Mouse (Mus musculus) midbrain, embryonic 14.5 days (tissue): Measurements from ENCODE around the gene Prss32. TPM values are rescaled to one million over a fixed set of nuclear protein-coding genes. Genes with fewer than 3 reads are reported as not detected.
A peak's percentile ranks its signal among the peaks of the same experiment; 100 is the strongest.

Source experiments
- ATAC-seq: fragments of 200-750 bp; cut with Nextera tagmentation; 2 replicates; pipeline ENCODE4 v1.8.0; 2017; ENCODE audit warnings: moderate number of reproducible peaks, moderate library complexity; ENCODE audit not compliant: low FRiP score, low TSS enrichment
- DNase-seq: peaks from one replicate; pipeline ENCODE4 v3.0.0-alpha.2; 2015
- H3K27ac ChIP-seq: fragments of 300-500 bp; sonication (generic); replicated peaks from 2 replicates; pipeline ENCODE4 v1.5.1; 2014; ENCODE audit warnings: mild to moderate bottlenecking, low read depth, low read length, moderate library complexity
- H3K27me3 ChIP-seq: fragments of 300-500 bp; sonication (generic); 2 replicates; pipeline ENCODE4 v1.6.1; 2014; ENCODE audit warnings: low read length, control low read depth, mixed read lengths; ENCODE audit not compliant: control insufficient read depth, insufficient read depth
- H3K36me3 ChIP-seq: fragments of 300-500 bp; sonication (generic); 2 replicates; pipeline ENCODE4 v1.6.1; 2014; ENCODE audit warnings: low read length, control low read depth; ENCODE audit not compliant: control insufficient read depth, insufficient read depth
- H3K4me1 ChIP-seq: fragments of 300-500 bp; sonication (generic); 2 replicates; pipeline ENCODE4 v1.6.1; 2014; ENCODE audit warnings: mild to moderate bottlenecking, antibody characterized with exemption, low read length, control low read depth; ENCODE audit not compliant: control insufficient read depth, insufficient read depth
- H3K4me2 ChIP-seq: fragments of 300-500 bp; sonication (generic); 2 replicates; pipeline ENCODE4 v1.6.1; 2014; ENCODE audit warnings: mild to moderate bottlenecking, low read length, moderate library complexity
- H3K4me3 ChIP-seq: fragments of 300-500 bp; sonication (generic); replicated peaks from 2 replicates; pipeline ENCODE4 v1.5.1; 2014; ENCODE audit warnings: low read depth, low read length
- H3K9ac ChIP-seq: fragments of 300-500 bp; sonication (generic); replicated peaks from 2 replicates; pipeline ENCODE4 v1.6.1; 2014; ENCODE audit warnings: mild to moderate bottlenecking, low read length, moderate library complexity
- H3K9me3 ChIP-seq: fragments of 300-500 bp; sonication (generic); 2 replicates; pipeline ENCODE4 v1.6.1; 2016; ENCODE audit warnings: low read length, control low read depth, mixed read lengths; ENCODE audit not compliant: control insufficient read depth
- WGBS: fragments of 180-500 bp; shearing (Covaris S2); extraction: QIAGEN DNeasy Blood & Tissue Kit; methylation state at CpG from one replicate; pipeline ENCODE4 v1.1.7; 2014; 5-methylcytosine and 5-hydroxymethylcytosine counted together
- polyA plus RNA-seq: library from polyadenylated mRNA; unstranded; fragments of >200 nt; fragmentation: Nextera tagmentation; extraction: Ambion mirVana; gene quantifications from 2 replicates; pipeline ENCODE4 v1.2.1, GENCODE M21; 2014

Prss32 gene
- not detected in 2 replicates for polyA plus RNA-seq

GRCm38 (mm10) chr17:23843812-23844273 is at the start of gene Prss32, which contains the start of gene Prss41:
TSS of gene Prss32 (plus strand) at chr17:23843855.
TSS of gene Prss41 (minus strand) at chr17:23844172.
- Histone ChIP-seq H3K36me3 (no peaks in the 10 kb centered on the region), H3K27ac (no peak within 1 kb of the TSS), H3K4me3 (no peak within 1 kb of the TSS), H3K27me3 (no peaks in the 10 kb centered on the region), H3K4me2 (peak within 1 kb of the TSS; percentile 33), H3K9me3 (no peaks in the 10 kb centered on the region), H3K9ac (no peak within 1 kb of the TSS), H3K4me1 (0 out of 2 replicates have a peak, but pooled peaks cover 3% of the 10 kb centered on the region)
- DNase-seq (peak; percentile 49), ATAC-seq (no peak)
- 13% methylated on average over 19 of the region's 19 CpGs for WGBS

GRCm38 (mm10) chr17:23795323-23795722 is 48.3 kb upstream of the Prss32 start:
- peaks cover 4% of the 10 kb centered on the region for H3K36me3 ChIP-seq
- 96% methylated on average over 8 of the region's 8 CpGs for WGBS
- no peak overlapping the region for H3K4me2 ChIP-seq
- no peak overlapping the region for H3K9ac ChIP-seq
- H3K27ac ChIP-seq: no peak overlapping the region
- ATAC-seq (no peak), DNase-seq (no peak)
- peaks cover 20% of the 10 kb centered on the region for H3K4me1 ChIP-seq
- H3K4me3 ChIP-seq: no peak overlapping the region
- H3K9me3 ChIP-seq: no peaks in the 10 kb centered on the region
- no peaks in the 10 kb centered on the region for H3K27me3 ChIP-seq

- H3K27me3 ChIP-seq: no peaks in the 10 kb centered on the region
- ATAC-seq: no peak
- peaks cover 2% of the 10 kb centered on the region; the same call in 1 of the 2 replicates for H3K4me1 ChIP-seq
- H3K9ac ChIP-seq: no peak overlapping the region
- no peak overlapping the region for H3K4me2 ChIP-seq
- DNase-seq: no peak
- 83% methylated on average over 7 of the region's 7 CpGs for WGBS
- H3K9me3 ChIP-seq: no peaks in the 10 kb centered on the region
- H3K4me3 ChIP-seq: no peak overlapping the region
- H3K27ac ChIP-seq: no peak overlapping the region
- H3K36me3 ChIP-seq: peaks cover 4% of the 10 kb centered on the region
Observed at GRCm38 (mm10) chr17:23797316-23797715, 46.3 kb upstream of the Prss32 start.

- H3K9me3 ChIP-seq: no peaks in the 10 kb centered on the region
- WGBS: 93% methylated on average over 10 of the region's 10 CpGs
- no peak overlapping the region for H3K9ac ChIP-seq
- H3K27me3 ChIP-seq: no peaks in the 10 kb centered on the region
- DNase-seq: no peak
- no peak overlapping the region for H3K27ac ChIP-seq
- H3K4me1 ChIP-seq: peaks cover 24% of the 10 kb centered on the region
- H3K36me3 ChIP-seq: no peaks in the 10 kb centered on the region
- no peak overlapping the region for H3K4me2 ChIP-seq
- no peak overlapping the region for H3K4me3 ChIP-seq
- ATAC-seq: no peak
Observed at GRCm38 (mm10) chr17:23801627-23802026, 42.0 kb upstream of the Prss32 start.

- peak overlapping the region; percentile 99 for H3K27ac ChIP-seq
- no peaks in the 10 kb centered on the region for H3K9me3 ChIP-seq
- H3K36me3 ChIP-seq: peaks cover 10% of the 10 kb centered on the region
- peak overlapping the region; percentile 87 for H3K9ac ChIP-seq
- no peaks in the 10 kb centered on the region for H3K27me3 ChIP-seq
- H3K4me3 ChIP-seq: peak overlapping the region; percentile 99
- ATAC-seq (peak; percentile 98), DNase-seq (peak; percentile 100)
- under 1% methylated on average over 60 of the region's 60 CpGs for WGBS
- H3K4me1 ChIP-seq: peaks cover 31% of the 10 kb centered on the region
- H3K4me2 ChIP-seq: peak overlapping the region; percentile 74
Observed at GRCm38 (mm10) chr17:23802746-23803365, 40.8 kb upstream of the Prss32 start.

GRCm38 (mm10) chr17:23803366-23804041 is 40.2 kb upstream of the Prss32 start:
- Histone ChIP-seq H3K27me3 (no peaks in the 10 kb centered on the region), H3K9me3 (no peaks in the 10 kb centered on the region), H3K27ac (peak overlapping the region; percentile 99), H3K9ac (peak overlapping the region; percentile 87), H3K4me1 (peaks cover 31% of the 10 kb centered on the region), H3K36me3 (peaks cover 17% of the 10 kb centered on the region), H3K4me2 (peak overlapping the region; percentile 74), H3K4me3 (peak overlapping the region; percentile 99)
- ATAC-seq (peak; percentile 74), DNase-seq (peak; percentile 96)
- under 1% methylated on average over 57 of the region's 83 CpGs for WGBS

GRCm38 (mm10) chr17:23804426-23805085 is 39.1 kb upstream of the Prss32 start:
- no peak for ATAC-seq
- no peak for DNase-seq
- Histone ChIP-seq H3K27ac (no peak overlapping the region), H3K9ac (peak overlapping the region; percentile 87), H3K27me3 (no peaks in the 10 kb centered on the region), H3K36me3 (peaks cover 27% of the 10 kb centered on the region), H3K4me1 (peaks cover 31% of the 10 kb centered on the region), H3K4me2 (peak overlapping the region; percentile 74), H3K9me3 (no peaks in the 10 kb centered on the region), H3K4me3 (peak overlapping the region; percentile 99)
- 4% methylated on average over 8 of the region's 8 CpGs for WGBS

GRCm38 (mm10) chr17:23806867-23807266 is 36.8 kb upstream of the Prss32 start:
- 79% methylated on average over 25 of the region's 25 CpGs for WGBS

More at GRCm38 (mm10) chr17:23806867-23807266, 36.8 kb upstream of the Prss32 start:
- peaks cover 31% of the 10 kb centered on the region for H3K4me1 ChIP-seq
- ATAC-seq (no peak), DNase-seq (no peak)
- H3K9ac ChIP-seq: no peak overlapping the region
- H3K9me3 ChIP-seq: no peaks in the 10 kb centered on the region
- H3K27me3 ChIP-seq: no peaks in the 10 kb centered on the region
- peak overlapping the region; percentile 19; the same call in 1 of the 2 replicates for H3K4me2 ChIP-seq
- 0 out of 2 replicates have a peak overlapping the region, but pooled peaks have one; percentile 20 for H3K27ac ChIP-seq
- H3K4me3 ChIP-seq: no peak overlapping the region
- H3K36me3 ChIP-seq: peaks cover 50% of the 10 kb centered on the region
